Mouse (Mus musculus): ENCODE measurements around the gene Tomm5.

GRCm38 (mm10) chr4:45108456-45109110 lies 669 bp upstream of the Tomm5 start:
- no peak for TF ChIP-seq POLR2A (IDR thresholded peaks at IDR 0.05; ENCODE audit: control insufficient read depth, low read depth, low read length)
- TF ChIP-seq CTCF (IDR thresholded peaks at IDR 0.05; ENCODE audit: control insufficient read depth, insufficient read depth, insufficient replicate concordance, low read depth, low read length) = no peak
